Mouse (Mus musculus): Measurements from ENCODE around the gene 9630041A04Rik.

Gene 9630041A04Rik

DNA sequence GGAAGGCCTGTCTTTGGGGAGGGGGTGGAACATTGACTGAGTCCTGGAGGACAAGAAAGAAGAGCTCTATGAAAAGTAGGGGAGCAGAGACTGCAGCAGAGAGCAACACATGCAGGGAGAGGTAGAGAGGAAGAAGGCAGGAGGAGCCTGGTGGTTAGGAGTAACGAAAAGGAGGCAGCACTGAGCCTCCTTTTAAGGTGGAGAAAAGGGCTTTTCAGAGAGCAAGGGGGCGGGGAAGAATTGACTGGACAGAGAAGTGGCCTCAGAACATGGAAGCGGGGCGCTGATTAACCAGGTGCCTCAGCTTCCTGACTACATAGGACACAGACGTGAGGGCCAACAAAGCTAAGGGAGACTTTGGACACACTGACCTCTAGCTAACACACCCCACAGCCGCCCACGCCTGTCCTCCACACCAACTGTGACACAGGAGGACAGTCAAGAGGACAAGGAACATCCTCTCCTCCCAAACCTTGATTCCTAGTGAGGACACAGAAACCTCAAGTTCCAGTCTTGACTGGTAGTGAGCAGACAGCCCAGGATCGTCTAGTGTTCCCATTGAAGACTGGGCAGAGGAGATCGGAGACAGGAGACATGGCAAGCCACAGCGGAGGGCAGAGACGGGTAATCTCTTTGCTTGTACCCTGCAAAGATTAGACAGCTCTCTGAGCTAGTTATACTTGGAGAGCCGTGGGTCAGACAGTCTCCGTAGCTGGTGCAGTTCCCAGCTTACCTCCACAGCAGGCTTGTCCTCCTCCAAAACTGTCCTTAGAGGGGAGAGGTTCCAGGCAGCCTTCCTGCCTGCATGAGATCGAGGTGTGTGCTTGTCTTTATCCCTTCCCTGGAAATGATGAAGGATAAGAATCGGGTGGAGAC is at the start of gene 9630041A04Rik:
9630041A04Rik (plus strand) TSS at position 246 of the 876 bp plus-strand sequence.
- DNase-seq = no peak

DNA sequence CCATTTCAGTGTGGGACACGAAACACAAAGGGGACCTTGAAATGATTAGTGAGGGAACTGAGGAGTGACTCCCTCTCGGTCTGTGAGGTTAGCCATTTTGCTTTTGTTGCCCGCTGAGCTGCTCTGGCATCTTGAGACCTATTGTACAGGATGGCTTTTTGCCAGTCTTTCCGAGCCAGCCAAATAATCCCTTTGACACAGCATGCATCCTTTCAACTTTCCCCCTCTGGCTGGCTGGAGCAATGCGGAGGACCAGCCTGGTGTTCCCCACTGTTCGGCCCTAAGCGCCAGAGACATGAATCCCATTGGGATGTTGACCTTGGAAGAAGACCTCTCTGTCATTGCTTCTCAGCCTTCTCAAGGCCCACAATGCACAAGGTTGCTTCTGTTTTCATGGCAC is 37.7 kb upstream of the 9630041A04Rik start:
- no peak for DNase-seq

DNA sequence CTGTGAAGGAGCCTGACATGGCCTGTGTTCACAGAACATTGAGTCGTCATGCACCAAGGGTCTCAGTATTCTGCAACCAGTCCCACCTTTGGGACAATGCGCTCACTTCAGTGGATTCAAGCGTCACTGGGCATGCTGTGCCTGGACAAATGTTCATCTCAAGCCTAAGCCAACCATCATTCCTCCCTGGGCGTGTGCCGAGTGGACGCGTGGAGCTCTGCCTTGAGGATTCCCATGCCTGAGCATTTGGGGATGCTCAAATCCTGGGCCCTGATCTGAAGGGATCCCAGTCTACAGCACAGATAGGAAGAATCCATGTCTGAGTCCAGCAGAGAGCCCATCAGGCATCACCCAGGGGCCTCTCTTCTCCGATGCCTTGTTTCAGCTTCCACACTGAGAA is 36.0 kb upstream of the 9630041A04Rik start:
- DNase-seq = no peak

DNA sequence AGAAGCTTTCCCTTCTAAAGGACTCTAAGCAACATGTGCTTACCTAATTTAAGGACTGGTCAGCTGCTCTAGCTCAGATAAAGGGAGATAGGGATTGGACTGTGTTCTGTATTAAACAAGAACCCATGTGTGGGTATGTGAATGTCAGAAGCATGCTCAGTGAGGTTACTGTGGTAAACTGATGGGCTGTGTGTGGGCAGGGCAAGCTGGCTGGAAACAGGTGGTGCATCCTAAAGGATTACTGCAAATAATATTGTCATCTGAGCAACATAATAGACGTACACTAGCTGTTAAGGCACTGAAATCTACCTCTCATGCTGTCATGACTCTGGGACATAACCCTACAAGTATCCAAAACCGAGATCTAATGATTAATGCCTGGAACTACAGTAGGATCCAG is 28.0 kb upstream of the 9630041A04Rik start:
- no peak for DNase-seq

DNA sequence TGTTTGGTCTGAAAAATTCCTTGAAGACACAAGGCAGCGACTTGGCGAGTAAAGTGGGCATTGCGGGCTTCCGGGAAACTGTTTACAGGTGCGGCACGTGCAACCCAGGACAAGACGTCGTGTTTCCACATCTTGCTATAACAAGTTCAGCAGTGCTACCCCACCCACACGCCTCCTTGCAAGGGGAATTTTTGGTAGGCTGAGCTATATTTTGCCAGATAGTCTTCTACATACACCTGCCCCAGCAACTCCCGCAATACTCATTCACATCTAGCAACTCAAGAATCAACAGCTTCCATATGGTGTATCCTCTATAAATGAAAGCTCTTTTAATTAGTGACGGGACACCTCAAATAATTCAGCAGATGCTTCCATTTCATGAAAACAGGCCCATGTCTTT is 20.5 kb upstream of the 9630041A04Rik start:
- no peak for DNase-seq

DNA sequence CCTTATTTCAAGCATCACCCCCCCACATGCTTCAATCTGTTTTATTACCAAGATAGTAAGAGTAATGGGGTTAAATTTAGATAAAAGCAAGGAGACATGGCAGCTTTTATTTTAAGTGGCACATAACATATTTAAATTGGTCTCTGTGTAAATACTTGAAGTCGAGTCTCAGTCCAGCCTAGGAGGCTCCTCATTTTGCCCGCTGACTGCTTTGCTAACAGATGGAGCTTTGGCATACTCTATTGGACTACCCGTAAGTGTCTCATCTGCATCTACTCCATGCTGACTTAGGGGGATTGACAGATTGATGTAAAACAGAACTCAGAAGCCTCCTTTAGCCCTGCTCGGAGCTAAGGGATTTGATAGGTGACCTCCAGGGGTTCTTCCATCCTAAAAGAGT is 17.7 kb upstream of the 9630041A04Rik start:
- DNase-seq = no peak

DNA sequence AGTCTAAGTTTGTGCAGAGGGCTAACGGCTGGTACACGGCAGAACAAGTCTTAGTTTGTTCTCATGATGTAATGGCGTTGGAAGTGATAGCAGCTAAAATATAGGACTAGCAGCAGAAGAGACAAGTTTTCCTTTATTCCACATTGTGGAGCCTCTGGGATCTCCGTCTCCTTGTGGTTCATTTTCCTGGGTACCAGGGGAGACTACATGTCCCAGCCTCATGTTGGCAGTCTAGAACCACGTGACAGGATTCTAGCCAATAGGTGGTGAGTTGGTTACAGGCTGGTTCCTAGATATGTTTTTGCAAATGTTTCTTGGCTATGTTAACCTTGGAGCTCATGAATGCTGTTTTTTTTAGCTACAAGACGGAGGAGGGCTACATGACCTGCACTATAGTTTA is 15.9 kb upstream of the 9630041A04Rik start:
- DNase-seq = no peak

DNA sequence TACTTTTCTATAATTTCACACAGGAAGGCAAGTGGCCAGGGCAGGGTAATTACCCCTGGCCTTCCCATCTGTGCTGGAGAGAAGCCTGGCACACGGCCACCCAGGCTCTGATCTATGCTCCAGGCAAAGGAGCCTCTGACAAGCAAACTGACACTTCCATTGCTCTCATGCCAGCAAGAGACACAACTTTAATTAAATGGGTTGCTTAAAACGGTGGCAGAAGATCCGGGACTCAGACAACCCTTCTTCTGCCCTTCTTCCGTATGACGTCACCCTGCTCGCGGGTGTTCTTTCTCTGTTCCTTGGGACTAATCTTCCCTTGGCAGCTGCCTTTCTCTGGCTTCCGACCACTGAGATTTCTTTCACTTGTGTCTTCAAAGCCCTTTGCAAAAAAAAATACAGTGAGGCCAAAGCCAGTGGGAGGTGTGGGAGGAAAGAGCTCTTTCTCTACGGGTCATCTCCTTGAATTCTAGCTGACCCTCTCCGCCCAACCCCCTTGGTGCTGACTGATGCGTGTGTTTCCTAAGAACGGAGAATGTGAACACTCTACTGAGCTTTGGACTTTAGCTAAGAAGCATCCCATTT is 932 bp downstream of the 9630041A04Rik start:
- peak; percentile 10 for DNase-seq

DNA sequence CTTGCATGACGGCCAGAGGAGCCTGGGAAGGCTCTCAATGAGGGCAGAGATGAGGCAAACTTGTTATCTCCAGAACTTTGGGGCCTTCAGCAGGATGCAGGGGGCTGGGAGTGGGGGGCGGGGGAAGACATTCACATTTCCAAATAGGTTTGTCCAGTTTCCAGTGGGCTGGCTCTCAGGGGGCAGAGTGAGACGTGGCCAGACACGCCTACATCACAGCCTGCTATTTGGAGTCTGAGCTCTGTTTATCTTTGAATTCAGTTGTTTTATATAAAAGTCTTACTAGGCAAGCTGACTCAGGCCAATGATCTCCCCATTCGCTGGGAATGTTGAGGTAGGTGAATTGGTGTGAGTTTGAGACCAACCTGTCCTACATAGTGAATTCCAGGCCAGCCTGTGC is 1.5 kb downstream of the 9630041A04Rik start:
- no peak for DNase-seq

DNA sequence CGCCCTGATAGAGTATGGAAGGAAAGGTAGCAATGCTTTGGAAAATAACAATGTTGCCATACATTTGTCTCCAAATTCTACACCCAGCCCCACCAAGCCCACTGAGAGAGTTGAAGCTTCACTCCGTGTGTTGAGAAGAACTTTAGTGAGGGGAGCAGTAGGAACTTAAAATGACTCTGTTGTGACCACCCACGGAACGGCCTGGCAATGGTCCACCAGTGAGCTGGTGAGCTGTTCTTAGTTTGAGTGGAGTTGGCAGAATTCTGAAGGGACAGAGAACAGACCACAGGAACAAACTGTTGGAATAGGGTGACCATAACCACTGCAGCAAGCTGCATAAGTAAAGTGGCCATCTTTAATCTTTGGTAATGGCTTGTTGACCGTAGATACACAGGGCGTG is 7.0 kb downstream of the 9630041A04Rik start:
- no peak for DNase-seq

GRCm38 (mm10) chr9:101870034-101870433 is 8.4 kb downstream of the 9630041A04Rik start:
- DNase-seq = no peak

- DNase-seq = no peak
Observed at GRCm38 (mm10) chr9:101875306-101875705, 13.7 kb downstream of the 9630041A04Rik start.

DNA sequence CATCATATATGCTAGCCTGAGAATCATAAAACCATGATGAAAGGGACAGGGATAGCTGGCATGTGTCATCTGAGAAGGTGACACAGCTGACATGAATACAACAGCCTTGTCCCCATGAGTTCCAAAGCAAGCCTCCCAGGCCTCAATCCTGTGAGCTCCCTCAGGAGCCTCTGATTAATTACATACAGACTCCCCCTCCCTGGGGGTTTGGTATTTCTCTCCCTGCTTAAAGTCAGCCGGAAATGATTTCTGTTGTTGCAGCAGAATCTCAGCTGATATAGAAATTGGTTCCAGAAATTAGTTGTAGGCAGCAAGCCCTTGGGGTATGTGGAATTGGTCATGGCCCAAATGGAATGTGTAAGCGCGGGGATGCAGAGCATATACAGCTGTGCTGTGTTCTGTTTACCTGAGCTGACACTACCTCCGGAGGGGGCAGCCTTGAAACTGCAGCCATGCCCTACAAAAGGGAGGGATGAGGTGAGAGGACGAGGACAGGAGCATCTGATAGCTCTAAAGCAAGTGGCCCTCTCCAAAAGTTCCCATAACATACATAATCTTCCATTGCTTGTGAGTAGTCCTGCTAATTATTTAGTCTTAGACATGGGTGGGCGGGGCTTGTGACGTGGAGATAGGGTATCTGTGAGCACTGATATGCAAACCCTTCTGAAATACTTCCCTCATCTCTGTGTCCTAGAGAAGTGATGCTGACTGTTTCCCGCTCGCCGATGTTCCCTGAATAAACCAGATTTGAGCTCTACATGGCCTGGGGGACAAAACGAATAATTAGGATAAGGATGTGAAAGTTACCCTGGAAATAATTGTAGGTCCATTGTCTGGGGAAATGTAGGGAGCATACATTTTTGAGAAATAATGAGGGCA is 15.7 kb downstream of the 9630041A04Rik start:
- DNase-seq = no peak

- DNase-seq = no peak
Observed at GRCm38 (mm10) chr9:101883295-101883694, 21.7 kb downstream of the 9630041A04Rik start.

GRCm38 (mm10) chr9:101897851-101898250 is 36.2 kb downstream of the 9630041A04Rik start:
- no peak for DNase-seq

GRCm38 (mm10) chr9:101903406-101903805 is 41.8 kb downstream of the 9630041A04Rik start:
- DNase-seq = no peak

DNA sequence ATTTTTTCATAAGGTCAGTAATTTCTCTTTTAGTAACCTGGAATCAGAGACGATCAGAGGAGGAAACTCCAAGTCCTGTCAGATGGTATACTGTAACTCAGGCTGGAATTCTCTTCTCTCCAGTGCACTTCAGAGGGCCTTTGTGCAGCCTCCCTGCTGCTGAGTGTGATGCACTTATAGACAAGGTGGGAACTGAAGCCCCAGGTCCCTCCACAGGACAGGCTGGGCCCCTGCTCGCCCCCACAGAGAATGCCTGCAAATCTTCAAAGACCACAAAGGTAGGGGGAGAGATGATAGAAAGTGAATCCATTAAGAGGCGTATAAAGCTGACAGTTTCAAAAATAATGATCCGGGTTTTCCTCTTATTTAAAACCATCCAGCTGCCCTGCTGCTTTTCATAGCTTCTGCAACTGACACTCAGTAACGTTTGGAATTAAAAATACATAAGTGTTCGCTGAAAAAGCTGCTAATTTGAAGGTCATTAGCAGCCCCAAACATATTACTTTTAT is 46.2 kb downstream of the 9630041A04Rik start:
- no peak for DNase-seq

DNA sequence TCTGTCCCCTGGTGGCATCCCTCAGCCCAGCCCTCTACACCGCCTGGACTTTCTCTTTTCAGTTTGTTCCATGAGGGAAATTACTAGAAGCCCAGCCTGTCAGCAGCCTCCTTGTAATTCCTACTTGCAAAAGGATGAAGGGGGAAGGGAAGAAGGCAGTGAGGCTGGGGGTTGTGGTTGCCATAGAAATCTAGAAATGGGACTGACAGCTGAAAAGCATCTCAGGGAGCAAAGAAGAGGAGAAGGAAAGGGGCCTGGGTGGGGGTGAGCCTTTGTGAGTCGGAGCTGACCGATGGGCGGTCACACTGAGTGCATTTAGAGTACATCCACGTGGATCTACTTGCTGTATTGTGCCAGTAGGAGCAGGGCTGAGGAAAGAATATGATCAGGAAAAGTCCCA is 47.2 kb downstream of the 9630041A04Rik start:
- DNase-seq = no peak

GRCm38 (mm10) chr9:101909491-101909890 is 47.9 kb downstream of the 9630041A04Rik start:
- no peak for DNase-seq

- DNase-seq = no peak
Observed at GRCm38 (mm10) chr9:101911176-101911866, 49.7 kb downstream of the 9630041A04Rik start.

DNA sequence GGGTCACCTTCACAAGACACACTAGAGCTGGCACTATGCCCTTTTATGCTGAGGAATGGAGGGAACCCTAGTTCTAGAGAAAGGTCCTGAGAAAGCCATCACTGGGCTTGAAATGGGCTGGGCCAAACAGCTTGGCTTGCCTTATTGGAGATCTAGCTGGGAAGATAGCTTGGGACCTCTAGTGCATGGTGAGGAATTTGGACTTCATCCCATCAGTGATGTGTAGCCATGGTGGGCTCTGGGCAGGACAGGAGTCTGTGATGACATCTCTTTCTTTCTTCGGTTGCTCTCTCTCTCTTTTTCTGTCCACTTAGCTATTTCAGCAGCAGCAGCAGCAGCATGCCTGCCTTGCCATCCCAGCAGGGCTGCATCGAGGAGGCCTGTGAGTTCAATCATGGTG is 53.4 kb downstream of the 9630041A04Rik start:
- no peak for DNase-seq

DNA sequence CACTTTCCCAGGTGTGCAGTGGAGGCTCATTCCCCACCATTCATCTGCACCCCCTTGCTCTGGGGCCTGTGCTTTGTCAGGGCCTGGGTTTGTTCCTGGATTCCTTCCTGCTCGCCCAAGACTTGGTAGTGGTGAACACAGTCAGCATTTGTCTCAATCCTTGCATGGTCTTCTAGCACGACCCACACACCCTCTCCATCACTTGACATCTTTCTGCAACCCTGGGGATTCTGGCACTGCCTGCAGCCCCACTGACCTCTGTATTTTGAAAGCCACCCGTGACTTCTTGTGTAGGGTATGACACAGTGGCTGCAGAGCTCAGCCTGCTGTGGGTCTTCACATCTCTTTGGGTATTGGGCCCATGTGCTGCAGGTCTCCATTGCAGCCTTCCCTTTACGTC is 57.1 kb downstream of the 9630041A04Rik start:
- no peak for DNase-seq

GRCm38 (mm10) chr9:101919324-101919723 is 57.7 kb downstream of the 9630041A04Rik start:
- no peak for DNase-seq

Data from kidney, adult 9 months (tissue).